Mouse (Mus musculus): Measurements from ENCODE around the gene Zcrb1.

Gene Zcrb1

DNA sequence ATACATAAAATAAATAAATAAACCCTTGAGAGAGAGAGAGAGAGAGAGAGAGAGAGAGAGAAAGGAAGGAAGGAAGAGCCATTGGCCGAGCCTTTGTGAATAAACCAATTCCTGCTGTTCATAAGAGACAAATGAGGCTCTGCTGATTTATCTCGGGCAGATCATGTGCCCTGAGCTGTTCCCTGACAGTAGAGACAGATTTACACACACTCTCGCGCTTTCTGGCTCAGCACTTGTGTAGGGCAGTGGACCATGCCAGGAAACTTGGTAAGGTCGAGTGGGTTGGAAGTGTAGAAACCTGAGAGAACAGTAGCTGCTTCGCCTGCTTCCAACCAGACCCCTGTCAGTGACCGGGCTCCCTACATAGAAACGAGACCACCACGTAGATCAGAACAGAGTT, 29.6 kb downstream of the Zcrb1 start:
- DNase-seq: no peak

DNA sequence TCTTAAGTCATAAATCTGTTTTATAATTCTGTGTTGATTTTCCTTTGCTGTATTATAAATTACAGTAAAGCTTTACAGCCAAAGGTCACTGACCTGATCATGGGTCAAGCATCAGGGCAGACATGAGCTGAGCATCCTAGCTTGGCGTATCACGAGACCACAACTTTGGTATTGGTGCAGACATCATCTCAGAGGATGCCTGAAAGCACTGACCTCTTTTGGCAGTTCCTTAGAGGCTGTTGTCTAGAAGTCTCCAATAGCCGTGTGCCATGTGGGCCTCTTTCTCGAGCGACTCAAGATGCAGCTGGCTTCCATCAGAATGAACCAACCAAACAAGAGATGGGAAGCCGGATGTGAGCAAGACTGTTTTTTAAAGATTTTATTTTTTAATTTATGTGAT, 32.6 kb downstream of the Zcrb1 start:
- DNase-seq: no peak

DNA sequence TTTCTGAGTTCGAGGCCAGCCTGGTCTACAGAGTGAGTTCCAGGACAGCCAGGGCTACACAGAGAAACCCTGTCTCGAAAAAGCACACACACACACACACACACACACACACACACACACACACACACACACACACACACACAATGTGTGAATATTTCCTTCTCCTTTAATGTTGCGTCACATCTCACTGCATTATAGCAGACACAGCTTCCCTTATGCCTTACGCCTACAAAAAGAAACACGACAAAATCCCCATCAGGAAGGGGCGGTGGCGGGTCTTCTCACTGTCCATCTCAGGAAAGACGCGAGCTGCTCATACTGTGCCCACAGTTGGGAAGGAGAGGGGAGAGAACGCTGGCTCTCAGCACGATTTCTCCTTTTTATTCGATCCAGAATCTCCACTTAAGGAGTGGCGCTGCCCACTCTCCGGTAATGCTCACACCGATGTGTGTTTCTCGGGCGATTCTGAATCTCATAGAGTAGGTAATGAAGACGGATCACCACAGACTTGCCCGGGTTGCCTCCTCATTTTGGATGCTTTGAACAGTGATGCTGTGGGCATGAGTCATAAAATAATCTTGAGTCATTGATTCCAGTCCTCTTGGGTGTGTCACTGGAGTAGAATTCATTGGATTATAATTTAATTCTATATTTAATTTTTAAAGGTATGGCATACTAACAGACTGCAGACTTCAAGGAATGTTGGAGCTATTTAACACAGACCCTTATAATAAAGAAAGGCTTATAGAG, 39.6 kb downstream of the Zcrb1 start:
- no peak for DNase-seq

DNA sequence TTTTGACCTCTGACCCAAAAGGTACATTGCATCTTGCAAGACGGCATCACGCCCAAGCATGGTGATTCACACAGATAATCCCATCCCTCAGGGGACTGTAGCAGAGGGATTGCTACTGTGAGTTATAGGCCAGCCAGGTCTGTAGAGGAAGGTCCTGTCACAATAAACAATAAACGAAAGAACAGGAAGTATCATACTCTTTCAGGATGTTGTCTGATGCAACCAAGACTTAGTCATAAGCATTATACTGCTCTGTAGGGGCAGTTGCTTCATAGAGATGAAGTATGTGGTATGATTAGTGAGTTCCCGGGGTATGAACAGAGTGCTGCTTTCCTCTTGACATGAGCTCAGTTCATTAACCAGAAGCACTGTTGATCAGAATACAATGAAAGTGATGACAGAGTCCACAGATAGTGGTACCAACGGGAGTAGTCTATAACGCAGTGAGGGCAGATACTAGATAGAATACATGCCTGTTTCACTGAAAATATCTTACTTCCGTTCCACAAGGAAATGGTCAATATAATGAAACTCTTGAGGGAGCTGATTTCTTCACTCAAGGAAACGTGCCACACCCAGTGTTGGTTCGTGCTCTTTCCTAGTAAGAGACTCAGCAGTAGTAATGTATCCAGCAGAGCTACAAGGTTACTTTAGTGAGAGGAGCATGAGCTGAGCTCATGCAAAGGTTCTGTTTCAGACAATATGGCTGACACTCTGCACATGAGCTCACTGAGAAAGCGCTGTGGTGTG, 57.3 kb downstream of the Zcrb1 start:
- DNase-seq: no peak

DNA sequence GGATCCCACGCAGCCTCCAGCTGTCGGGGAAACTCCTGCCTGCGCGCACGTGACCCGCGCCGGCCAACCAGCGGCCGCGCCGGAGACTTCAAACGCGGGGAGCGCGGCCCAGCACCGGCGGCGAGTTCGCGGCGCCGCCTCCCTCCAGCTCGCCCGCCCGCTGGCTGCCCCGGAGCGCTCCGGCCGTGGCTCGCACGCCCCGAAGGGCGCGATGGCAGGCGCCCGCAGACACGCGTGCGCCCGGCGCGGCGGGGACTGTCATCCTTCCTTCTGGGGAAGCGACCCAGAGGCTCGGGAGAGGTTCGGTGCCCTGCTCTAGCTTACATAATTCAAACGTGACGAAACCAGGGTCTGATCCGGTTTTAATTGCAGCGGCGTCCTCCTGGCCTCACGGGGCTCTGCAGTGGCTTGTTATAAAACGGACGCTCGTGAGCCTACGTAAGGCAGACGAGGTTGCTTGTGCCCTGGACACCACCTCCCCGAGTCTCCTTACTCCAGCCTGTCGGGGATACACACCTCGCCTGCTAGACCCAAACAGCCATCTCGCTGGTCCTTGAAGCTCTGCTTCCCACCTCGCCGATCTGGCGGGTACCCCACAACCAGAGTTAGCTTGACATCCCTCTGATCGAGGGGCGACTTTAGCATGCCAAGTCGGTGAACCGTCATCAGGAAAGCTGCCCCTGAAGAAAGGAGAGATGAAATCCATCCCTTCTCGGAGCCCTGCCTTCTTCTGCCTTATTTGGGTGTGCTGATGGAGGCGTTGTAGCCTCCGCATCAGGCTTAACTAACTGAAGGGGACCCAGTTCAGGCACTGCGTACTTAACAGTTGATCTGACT, 61.0 kb downstream of the Zcrb1 start, which contains the start of gene Yaf2:
Gene Yaf2 (minus strand): TSS at position 11 of the 837 bp plus-strand sequence.
- DNase-seq: peak; percentile 81

DNA sequence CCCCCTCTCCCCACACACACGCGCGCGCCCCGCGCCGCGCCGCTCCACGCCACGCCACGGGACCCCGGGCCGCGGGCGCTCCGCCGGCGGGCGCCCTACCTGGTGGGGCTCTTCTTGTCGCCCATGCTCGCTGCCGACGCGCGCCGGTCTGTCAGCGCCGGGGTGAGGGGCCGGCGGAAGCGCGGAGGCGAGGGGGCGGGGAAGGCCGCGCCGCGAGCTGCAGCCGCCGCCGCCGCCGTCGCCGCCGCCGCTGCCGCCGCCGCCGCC, 61.5 kb downstream of the Zcrb1 start:
- no peak for DNase-seq

Measured in right cerebral cortex, postnatal 4 days (tissue).